Mouse (Mus musculus): ENCODE results near the gene Sez6l. TPM values are rescaled to one million over a fixed set of nuclear protein-coding genes. Genes with fewer than 3 reads are reported as not detected.

Gene Sez6l
- polyA plus RNA-seq, 1 experiment from 2014 or later = 0.28 TPM

DNA sequence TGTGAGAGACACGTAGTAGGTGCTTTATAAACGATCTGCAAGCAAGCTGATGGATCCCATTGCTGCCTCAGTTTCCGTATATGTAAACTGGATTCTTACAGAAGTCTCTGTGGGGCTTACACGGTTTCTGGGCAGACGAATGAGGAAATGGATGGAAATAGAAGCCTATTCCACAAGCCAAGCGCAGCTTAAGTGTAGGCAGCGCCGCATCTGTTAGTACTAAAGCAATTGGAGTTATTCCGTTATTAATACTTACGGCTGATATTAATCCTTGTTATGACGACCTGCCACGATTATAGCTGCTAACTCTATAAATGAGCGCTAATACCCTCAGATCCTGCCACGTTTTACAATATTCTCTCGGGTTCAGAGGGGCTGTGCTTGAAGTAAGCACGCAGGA lies 16.8 kb downstream of the Sez6l start:
- no peak overlapping the region for H3K9ac ChIP-seq (ENCODE audit: low read depth, low read length)
- no peaks in the 10 kb centered on the region for H3K9me3 ChIP-seq (replicated peaks; ENCODE audit: low read length)
- no peaks in the 10 kb centered on the region for H3K36me3 ChIP-seq (ENCODE audit: insufficient read depth, low read length)
- no peak for ATAC-seq (replicated peaks; ENCODE audit: low FRiP score, low read depth)
- H3K27me3 ChIP-seq (ENCODE audit: insufficient read depth, low read length) = no peaks in the 10 kb centered on the region
- H3K4me1 ChIP-seq (replicated peaks; ENCODE audit: insufficient read depth, low read length) = no peaks in the 10 kb centered on the region
- H3K4me3 ChIP-seq (replicated peaks; ENCODE audit: low read depth, low read length) = no peak overlapping the region
- H3K4me2 ChIP-seq (ENCODE audit: low read length) = no peak overlapping the region
- DNase-seq (ENCODE audit: low spot score) = no peak
- no peak overlapping the region for H3K27ac ChIP-seq
- no peak for TF ChIP-seq CTCF (IDR thresholded peaks at IDR 0.05; ENCODE audit: low read depth)
- 72% methylated on average over 16 of the region's 16 CpGs for WGBS

DNA sequence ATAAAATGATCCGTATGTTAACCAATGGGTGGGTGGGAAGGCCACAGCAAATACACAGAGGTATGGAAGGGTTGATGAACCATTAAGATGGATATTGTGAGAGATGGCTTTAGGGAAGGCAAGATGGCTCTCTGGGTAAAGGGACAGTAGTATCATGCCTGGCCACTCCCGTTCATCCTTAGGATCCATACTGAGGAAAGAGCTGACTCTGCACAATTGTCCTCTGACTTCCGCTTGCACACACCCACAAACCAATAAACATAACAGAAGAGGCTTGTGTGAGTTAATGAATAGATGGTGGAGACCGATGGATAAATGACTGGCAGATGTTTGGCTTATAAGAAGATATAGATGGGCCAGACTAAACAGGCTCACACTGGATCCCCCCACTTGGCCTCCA lies 19.6 kb downstream of the Sez6l start:
- no peak overlapping the region for H3K4me3 ChIP-seq (replicated peaks; ENCODE audit: low read depth, low read length)
- no peak overlapping the region for H3K9ac ChIP-seq (ENCODE audit: low read depth, low read length)
- H3K4me1 ChIP-seq (replicated peaks; ENCODE audit: insufficient read depth, low read length) = no peaks in the 10 kb centered on the region
- no peak for ATAC-seq (replicated peaks; ENCODE audit: low FRiP score, low read depth)
- WGBS = 72% methylated on average over 4 of the region's 4 CpGs
- no peaks in the 10 kb centered on the region for H3K36me3 ChIP-seq (ENCODE audit: insufficient read depth, low read length)
- no peak for TF ChIP-seq CTCF (IDR thresholded peaks at IDR 0.05; ENCODE audit: low read depth)
- no peak for DNase-seq (ENCODE audit: low spot score)
- no peaks in the 10 kb centered on the region for H3K27me3 ChIP-seq (ENCODE audit: insufficient read depth, low read length)
- no peak overlapping the region for H3K27ac ChIP-seq
- H3K4me2 ChIP-seq (ENCODE audit: low read length) = no peak overlapping the region
- no peaks in the 10 kb centered on the region for H3K9me3 ChIP-seq (replicated peaks; ENCODE audit: low read length)

DNA sequence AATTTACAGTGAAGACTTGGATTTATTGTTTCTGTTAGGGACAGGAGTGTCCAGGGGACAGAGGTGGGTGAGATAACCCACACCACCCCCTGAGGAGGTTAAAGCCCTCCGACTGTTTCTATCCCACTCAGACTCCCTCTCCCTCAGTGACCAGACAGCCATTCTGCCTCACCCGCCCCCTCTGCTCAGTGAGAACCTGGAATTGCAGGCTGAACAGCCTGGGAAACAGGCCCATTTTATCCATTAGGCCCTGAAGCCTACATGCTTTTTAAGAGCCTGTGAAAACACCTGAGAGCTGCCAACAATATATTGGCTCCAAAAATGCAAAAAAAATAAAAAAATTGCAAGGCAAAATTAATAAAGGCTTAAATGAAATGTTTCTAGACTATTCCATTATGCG lies 20.3 kb downstream of the Sez6l start:
- no peak for ATAC-seq (replicated peaks; ENCODE audit: low FRiP score, low read depth)
- no peak overlapping the region for H3K4me3 ChIP-seq (replicated peaks; ENCODE audit: low read depth, low read length)
- no peaks in the 10 kb centered on the region for H3K36me3 ChIP-seq (ENCODE audit: insufficient read depth, low read length)
- no peaks in the 10 kb centered on the region for H3K4me1 ChIP-seq (replicated peaks; ENCODE audit: insufficient read depth, low read length)
- H3K27ac ChIP-seq = no peak overlapping the region
- H3K9me3 ChIP-seq (replicated peaks; ENCODE audit: low read length) = no peaks in the 10 kb centered on the region
- H3K27me3 ChIP-seq (ENCODE audit: insufficient read depth, low read length) = no peaks in the 10 kb centered on the region
- H3K9ac ChIP-seq (ENCODE audit: low read depth, low read length) = no peak overlapping the region
- DNase-seq (ENCODE audit: low spot score) = no peak
- H3K4me2 ChIP-seq (ENCODE audit: low read length) = no peak overlapping the region
- WGBS = 63% methylated on average over 3 of the region's 3 CpGs
- no peak for TF ChIP-seq CTCF (IDR thresholded peaks at IDR 0.05; ENCODE audit: low read depth)

DNA sequence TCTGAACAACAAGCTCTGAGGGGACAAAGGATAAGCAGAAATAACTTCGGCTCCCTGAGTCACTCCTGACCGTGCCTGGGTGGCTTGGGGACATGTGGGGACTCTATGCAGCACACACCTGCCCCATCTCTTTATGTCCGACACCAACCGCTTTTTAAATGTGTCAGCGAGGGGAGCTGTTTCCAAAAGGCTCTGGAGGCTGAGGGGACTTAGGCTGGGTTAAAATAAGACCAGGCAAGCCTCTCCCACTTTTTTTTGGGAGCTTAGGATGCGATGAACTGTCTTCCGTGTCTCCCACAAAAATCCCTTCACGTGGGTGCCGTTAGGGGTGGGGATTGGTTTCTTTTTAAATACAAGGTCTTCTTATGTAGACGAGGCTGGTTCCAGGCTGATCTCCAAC lies 22.5 kb downstream of the Sez6l start:
- H3K27ac ChIP-seq = no peak overlapping the region
- no peak overlapping the region for H3K9ac ChIP-seq (ENCODE audit: low read depth, low read length)
- H3K4me1 ChIP-seq (replicated peaks; ENCODE audit: insufficient read depth, low read length) = no peaks in the 10 kb centered on the region
- H3K36me3 ChIP-seq (ENCODE audit: insufficient read depth, low read length) = no peaks in the 10 kb centered on the region
- no peaks in the 10 kb centered on the region for H3K27me3 ChIP-seq (ENCODE audit: insufficient read depth, low read length)
- no peak overlapping the region for H3K4me2 ChIP-seq (ENCODE audit: low read length)
- no peaks in the 10 kb centered on the region for H3K9me3 ChIP-seq (replicated peaks; ENCODE audit: low read length)
- 67% methylated on average over 10 of the region's 10 CpGs for WGBS
- H3K4me3 ChIP-seq (replicated peaks; ENCODE audit: low read depth, low read length) = no peak overlapping the region
- DNase-seq (ENCODE audit: low spot score) (no peak), ATAC-seq (replicated peaks; ENCODE audit: low FRiP score, low read depth) (no peak)
- TF ChIP-seq CTCF (IDR thresholded peaks at IDR 0.05; ENCODE audit: low read depth) = no peak

DNA sequence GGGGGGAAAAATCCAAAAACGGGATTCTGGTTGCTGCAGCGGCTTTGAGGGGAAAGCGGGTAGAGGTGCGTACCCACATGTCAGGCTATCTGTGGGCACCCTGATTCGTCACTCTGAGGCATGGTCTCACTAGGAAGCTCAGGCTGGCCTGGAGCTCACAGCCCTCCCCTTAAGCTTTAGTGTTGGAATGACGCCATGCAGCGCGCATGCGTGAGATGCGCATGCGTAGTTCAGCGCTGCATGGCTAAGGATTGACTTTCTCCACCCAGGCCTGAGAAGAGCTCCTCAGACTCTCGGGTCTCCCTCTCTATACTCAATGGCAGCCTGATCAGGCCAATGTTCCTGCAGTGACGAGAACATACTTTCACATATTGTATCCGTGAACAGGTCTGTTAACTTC lies 24.2 kb downstream of the Sez6l start:
- Histone ChIP-seq H3K9me3 (replicated peaks; ENCODE audit: low read length) (no peaks in the 10 kb centered on the region), H3K36me3 (ENCODE audit: insufficient read depth, low read length) (no peaks in the 10 kb centered on the region), H3K9ac (ENCODE audit: low read depth, low read length) (no peak overlapping the region), H3K27me3 (ENCODE audit: insufficient read depth, low read length) (no peaks in the 10 kb centered on the region), H3K4me1 (replicated peaks; ENCODE audit: insufficient read depth, low read length) (no peaks in the 10 kb centered on the region), H3K4me2 (ENCODE audit: low read length) (no peak overlapping the region), H3K4me3 (replicated peaks; ENCODE audit: low read depth, low read length) (no peak overlapping the region), H3K27ac (no peak overlapping the region)
- 89% methylated on average over 15 of the region's 15 CpGs for WGBS
- ATAC-seq (replicated peaks; ENCODE audit: low FRiP score, low read depth) (no peak), DNase-seq (ENCODE audit: low spot score) (no peak)
- no peak for TF ChIP-seq CTCF (IDR thresholded peaks at IDR 0.05; ENCODE audit: low read depth)

DNA sequence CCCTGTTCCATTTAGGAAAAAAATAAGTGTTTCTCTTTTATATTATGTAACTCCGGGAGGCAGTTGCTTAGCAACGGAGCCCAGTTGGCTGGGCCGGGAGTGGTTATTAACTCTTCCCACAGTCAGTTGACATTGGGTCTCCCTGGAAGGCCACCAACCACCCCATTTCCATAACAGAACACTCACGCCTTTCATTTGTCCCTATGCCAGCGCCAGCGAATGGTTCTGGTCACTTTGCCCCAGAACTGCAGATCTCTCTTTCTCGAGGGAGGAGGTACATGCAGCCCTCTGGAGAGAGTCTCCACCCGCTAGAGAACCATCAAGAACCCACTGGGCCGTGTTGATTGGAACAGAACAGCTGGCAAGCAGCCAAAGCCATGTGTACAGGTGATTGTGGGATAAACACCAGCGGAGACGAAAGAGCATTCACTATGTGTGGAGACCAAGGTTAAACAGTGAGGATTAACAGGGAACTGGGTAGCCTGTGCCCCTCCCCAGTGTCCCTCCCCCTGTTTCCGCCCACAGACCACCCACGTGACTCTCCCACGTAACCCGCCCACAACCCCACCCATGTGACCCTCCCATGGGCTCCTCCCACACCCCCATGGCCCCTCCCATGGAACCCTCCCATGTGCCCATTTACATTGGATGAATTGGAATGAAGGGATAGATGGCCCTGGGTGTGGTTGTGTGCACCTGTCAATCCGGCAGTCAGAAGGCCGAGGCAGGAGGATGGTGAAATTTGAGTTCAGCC lies 24.8 kb downstream of the Sez6l start:
- H3K4me2 ChIP-seq (ENCODE audit: low read length) = no peak overlapping the region
- no peak for TF ChIP-seq CTCF (IDR thresholded peaks at IDR 0.05; ENCODE audit: low read depth)
- H3K27ac ChIP-seq = no peak overlapping the region
- 46% methylated on average over 17 of the region's 17 CpGs for WGBS
- DNase-seq (ENCODE audit: low spot score) = no peak
- ATAC-seq (replicated peaks; ENCODE audit: low FRiP score, low read depth) = no peak
- H3K36me3 ChIP-seq (ENCODE audit: insufficient read depth, low read length) = no peaks in the 10 kb centered on the region
- no peaks in the 10 kb centered on the region for H3K4me1 ChIP-seq (replicated peaks; ENCODE audit: insufficient read depth, low read length)
- H3K9ac ChIP-seq (ENCODE audit: low read depth, low read length) = no peak overlapping the region
- no peak overlapping the region for H3K4me3 ChIP-seq (replicated peaks; ENCODE audit: low read depth, low read length)
- H3K27me3 ChIP-seq (ENCODE audit: insufficient read depth, low read length) = no peaks in the 10 kb centered on the region
- no peaks in the 10 kb centered on the region for H3K9me3 ChIP-seq (replicated peaks; ENCODE audit: low read length)
